Mouse (Mus musculus) CH12.LX (cell line): Measurements from ENCODE around the gene Fubp3.

Experiments used
- CTCF ChIP-seq, 2 experiments: IDR thresholded peaks in 1 of 2; conservative IDR thresholded peaks in 1 of 2; 2 replicates each; pipeline ENCODE4 v1.5.1; 2011 to 2012; ENCODE audit warnings: low read depth in 2 of 2, low read length in 2 of 2, improper control_type of control experiment in 1 of 2, inconsistent platforms in 1 of 2, mild to moderate bottlenecking in 1 of 2, moderate library complexity in 1 of 2
- E2F4 ChIP-seq: IDR thresholded peaks from 2 replicates; pipeline ENCODE4 v1.6.1; 2011; ENCODE audit warnings: low read depth, low read length, improper control_type of control experiment; ENCODE audit not compliant: insufficient replicate concordance
- EP300 ChIP-seq: IDR thresholded peaks from 2 replicates; pipeline ENCODE4 v1.6.1; 2011; ENCODE audit warnings: low read length, improper control_type of control experiment
- MAFK ChIP-seq: IDR thresholded peaks from 2 replicates; pipeline ENCODE4 v1.6.1; 2011; ENCODE audit warnings: low read length, improper control_type of control experiment; ENCODE audit not compliant: insufficient replicate concordance
- MAX ChIP-seq: IDR thresholded peaks from 2 replicates; pipeline ENCODE4 v1.6.1; 2011; ENCODE audit warnings: low read length, improper control_type of control experiment
- MEF2A ChIP-seq: IDR thresholded peaks from 2 replicates; pipeline ENCODE4 v1.6.1; 2014; ENCODE audit warnings: low read depth, mild to moderate bottlenecking, inconsistent platforms, low read length, improper control_type of control experiment, borderline replicate concordance
- MXI1 ChIP-seq: IDR thresholded peaks from 2 replicates; pipeline ENCODE4 v1.6.1; 2011; ENCODE audit warnings: mild to moderate bottlenecking, low read depth, low read length, improper control_type of control experiment
- NRF1 ChIP-seq: IDR thresholded peaks from 2 replicates; pipeline ENCODE4 v1.6.1; 2014; ENCODE audit warnings: low read depth, mild to moderate bottlenecking, inconsistent platforms, low read length, improper control_type of control experiment, moderate library complexity
- TBP ChIP-seq: conservative IDR thresholded peaks from 2 replicates; pipeline ENCODE4 v1.6.1; 2011; ENCODE audit warnings: low read depth, low read length, improper control_type of control experiment
- TCF12 ChIP-seq: IDR thresholded peaks from 2 replicates; pipeline ENCODE4 v1.6.1; 2014; ENCODE audit warnings: low read depth, mild to moderate bottlenecking, inconsistent platforms, low read length, improper control_type of control experiment
- ZKSCAN1 ChIP-seq: IDR thresholded peaks from 2 replicates; pipeline ENCODE4 v1.6.1; 2012; ENCODE audit warnings: low read depth, inconsistent platforms, low read length, improper control_type of control experiment, borderline replicate concordance
- ZNF384 ChIP-seq: IDR thresholded peaks from 2 replicates; pipeline ENCODE4 v1.6.1; 2012; ENCODE audit warnings: low read depth, low read length, improper control_type of control experiment, inconsistent platforms

DNA sequence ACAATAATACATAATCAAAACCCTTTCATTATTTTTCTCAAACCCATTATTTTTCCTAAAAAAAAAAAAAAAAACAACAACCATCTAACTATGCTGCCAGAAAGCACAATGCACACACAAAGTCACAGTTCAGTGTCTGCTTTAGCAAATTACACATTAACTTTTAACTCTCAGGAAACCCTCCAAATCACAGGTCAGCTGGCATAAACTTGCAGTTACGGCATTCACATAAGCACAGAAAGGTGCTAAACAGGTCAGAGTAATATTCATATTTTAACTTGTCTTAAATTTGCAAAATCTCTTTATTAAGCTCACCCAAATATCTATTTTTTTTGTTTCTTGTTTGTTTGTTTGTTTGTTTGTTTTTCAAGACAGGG, 91.3 kb downstream of the Fubp3 start:
- no peak for TF ChIP-seq TCF12
- TF ChIP-seq CTCF (conservative IDR thresholded peaks at IDR 0.05 in 1 of 2, IDR thresholded peaks at IDR 0.05 in 1 of 2; ENCODE audit: low read depth in 2 of 2, low read length in 2 of 2) = no peak
- TF ChIP-seq NRF1 = no peak
- no peak for TF ChIP-seq TBP
- TF ChIP-seq MEF2A = no peak
- no peak for TF ChIP-seq ZKSCAN1
- TF ChIP-seq MAX = no peak
- no peak for TF ChIP-seq MAFK
- TF ChIP-seq E2F4 = no peak
- no peak for TF ChIP-seq EP300
- no peak for TF ChIP-seq MXI1
- no peak for TF ChIP-seq ZNF384
